Mouse (Mus musculus): ENCODE measurements around the gene Prss29. TPM values are rescaled to one million over a fixed set of nuclear protein-coding genes. Genes with fewer than 3 reads are reported as not detected.

The Prss29 gene
- total and polyA plus RNA-seq, 3 experiments, result not detected

- DNase-seq (ENCODE audit: low read depth, low spot score), result no peak
- Histone ChIP-seq H3K36me3 (ENCODE audit: control insufficient read depth in 1 of 2, insufficient read depth in 2 of 2, low read length in 2 of 2) (no peaks in the 10 kb centered on the region), H3K27me3 (ENCODE audit: control insufficient read depth in 1 of 2, insufficient read depth in 2 of 2, low read length in 2 of 2) (peaks cover 15 to 19% of the 10 kb centered on the region in 2 experiments), H3K9me3 (replicated peaks; ENCODE audit: insufficient read depth, low read length) (no peaks in the 10 kb centered on the region), H3K4me1 (ENCODE audit: control insufficient read depth in 1 of 2, insufficient read depth in 2 of 2, low read length in 2 of 2) (no peaks in the 10 kb centered on the region), H3K79me2 (ENCODE audit: control insufficient read depth, insufficient read depth, low read length, poor library complexity) (no peaks in the 10 kb centered on the region), H3K4me3 (ENCODE audit: control insufficient read depth in 1 of 2, insufficient read depth in 1 of 2, low read depth in 2 of 2, low read length in 2 of 2) (no peak overlapping the region), H3K27ac (ENCODE audit: control insufficient read depth, low read depth, low read length) (no peak overlapping the region), H3K9ac (ENCODE audit: control insufficient read depth, low read depth, low read length, poor library complexity, severe bottlenecking) (no peak overlapping the region)
- no peak for TF ChIP-seq E2F4 (IDR thresholded peaks at IDR 0.05; ENCODE audit: borderline replicate concordance, low read depth, low read length)
- TF ChIP-seq HCFC1 (IDR thresholded peaks at IDR 0.05; ENCODE audit: low read depth, low read length), result no peak
- no peak for TF ChIP-seq TAL1 (IDR thresholded peaks at IDR 0.05; ENCODE audit: low read length)
- no peak for TF ChIP-seq TCF12 (IDR thresholded peaks at IDR 0.05; ENCODE audit: low read depth, low read length)
- no peak for TF ChIP-seq ZMIZ1 (IDR thresholded peaks at IDR 0.05; ENCODE audit: low read depth, low read length)
- no peak for TF ChIP-seq RAD21 (IDR thresholded peaks at IDR 0.05; ENCODE audit: low read depth, low read length)
- TF ChIP-seq NELFE (IDR thresholded peaks at IDR 0.05; ENCODE audit: low read depth, low read length), result no peak
- TF ChIP-seq UBTF (IDR thresholded peaks at IDR 0.05; ENCODE audit: borderline replicate concordance, insufficient read depth, low read depth, low read length), result no peak
- TF ChIP-seq BHLHE40 (IDR thresholded peaks at IDR 0.05; ENCODE audit: borderline replicate concordance, low read depth, low read length), result no peak
- TF ChIP-seq ZNF384 (IDR thresholded peaks at IDR 0.05; ENCODE audit: low read depth, low read length), result no peak
- no peak for TF ChIP-seq SIN3A (IDR thresholded peaks at IDR 0.05; ENCODE audit: low read length)
- TF ChIP-seq USF1 (IDR thresholded peaks at IDR 0.05; ENCODE audit: low read depth, low read length), result no peak
- TF ChIP-seq MAFK (IDR thresholded peaks at IDR 0.05; ENCODE audit: borderline replicate concordance, low read depth, low read length), result no peak
- no peak for TF ChIP-seq POLR2AphosphoS2 (IDR thresholded peaks at IDR 0.05; ENCODE audit: low read length)
- no peak for TF ChIP-seq TBP (IDR thresholded peaks at IDR 0.05; ENCODE audit: low read depth, low read length)
- TF ChIP-seq USF2 (IDR thresholded peaks at IDR 0.05; ENCODE audit: borderline replicate concordance in 1 of 2, insufficient read depth in 1 of 2, low read depth in 1 of 2, low read length in 2 of 2), result no peak
- no peak for TF ChIP-seq GABPA (IDR thresholded peaks at IDR 0.05; ENCODE audit: low read depth, low read length)
- TF ChIP-seq RCOR1 (IDR thresholded peaks at IDR 0.05; ENCODE audit: low read depth, low read length), result no peak
Observed at GRCm38 (mm10) chr17:25361291-25361690, 42.8 kb downstream of the Prss29 start.

- no peak overlapping the region for H3K9ac ChIP-seq (ENCODE audit: control insufficient read depth, low read depth, low read length, poor library complexity, severe bottlenecking)
- no peaks in the 10 kb centered on the region for H3K9me3 ChIP-seq (replicated peaks; ENCODE audit: insufficient read depth, low read length)
- peaks cover 5 to 8% of the 10 kb centered on the region in 2 experiments for H3K27me3 ChIP-seq (ENCODE audit: control insufficient read depth in 1 of 2, insufficient read depth in 2 of 2, low read length in 2 of 2)
- no peaks in the 10 kb centered on the region for H3K36me3 ChIP-seq (ENCODE audit: control insufficient read depth in 1 of 2, insufficient read depth in 2 of 2, low read length in 2 of 2)
- DNase-seq (ENCODE audit: low read depth, low spot score), result peak; percentile 43
- no peaks in the 10 kb centered on the region for H3K4me1 ChIP-seq (ENCODE audit: control insufficient read depth in 1 of 2, insufficient read depth in 2 of 2, low read length in 2 of 2)
- no peak for TF ChIP-seq TAL1 (IDR thresholded peaks at IDR 0.05; ENCODE audit: low read length)
- TF ChIP-seq SIN3A (IDR thresholded peaks at IDR 0.05; ENCODE audit: low read length), result no peak
- no peak for TF ChIP-seq CHD1 (IDR thresholded peaks at IDR 0.05; ENCODE audit: low read depth, low read length)
- TF ChIP-seq SMC3 (IDR thresholded peaks at IDR 0.05; ENCODE audit: low read depth, low read length), result peak; percentile 84
- TF ChIP-seq JUND (IDR thresholded peaks at IDR 0.05; ENCODE audit: low read depth, low read length), result no peak
- TF ChIP-seq KAT2A (conservative IDR thresholded peaks at IDR 0.05; ENCODE audit: low read depth, low read length), result no peak
- TF ChIP-seq ZNF384 (IDR thresholded peaks at IDR 0.05; ENCODE audit: low read depth, low read length), result no peak
- no peak for TF ChIP-seq ZKSCAN1 (IDR thresholded peaks at IDR 0.05; ENCODE audit: low read depth, low read length)
- TF ChIP-seq GABPA (IDR thresholded peaks at IDR 0.05; ENCODE audit: low read depth, low read length), result no peak
- TF ChIP-seq HCFC1 (IDR thresholded peaks at IDR 0.05; ENCODE audit: low read depth, low read length), result no peak
- TF ChIP-seq TCF12 (IDR thresholded peaks at IDR 0.05; ENCODE audit: low read depth, low read length), result no peak
- TF ChIP-seq ZC3H11A (IDR thresholded peaks at IDR 0.05; ENCODE audit: low read depth, low read length), result peak; percentile 66
- TF ChIP-seq MXI1 (IDR thresholded peaks at IDR 0.05; ENCODE audit: low read depth, low read length), result no peak
- no peak for TF ChIP-seq ETS1 (IDR thresholded peaks at IDR 0.05; ENCODE audit: low read depth, low read length)
- TF ChIP-seq NRF1 (IDR thresholded peaks at IDR 0.05; ENCODE audit: insufficient read depth, low read depth, low read length, poor library complexity, severe bottlenecking), result no peak
- peak; percentile 78 for TF ChIP-seq RAD21 (IDR thresholded peaks at IDR 0.05; ENCODE audit: low read depth, low read length)
- TF ChIP-seq CTCF (IDR thresholded peaks at IDR 0.05 in 2 of 3, conservative IDR thresholded peaks at IDR 0.05 in 1 of 3; ENCODE audit: control insufficient read depth in 1 of 3, insufficient read depth in 1 of 3, low read depth in 2 of 3, low read length in 3 of 3, poor library complexity in 1 of 3, severe bottlenecking in 1 of 3), result peak; percentile 52 to 78 (median 70)
- H3K79me2 ChIP-seq (ENCODE audit: control insufficient read depth, insufficient read depth, low read length, poor library complexity), result no peaks in the 10 kb centered on the region
- no peak overlapping the region for H3K4me3 ChIP-seq (ENCODE audit: control insufficient read depth in 1 of 2, insufficient read depth in 1 of 2, low read depth in 2 of 2, low read length in 2 of 2)
- H3K27ac ChIP-seq (ENCODE audit: control insufficient read depth, low read depth, low read length), result no peak overlapping the region
Observed at GRCm38 (mm10) chr17:25363726-25364125, 45.3 kb downstream of the Prss29 start.
